Mouse (Mus musculus) cortical plate, adult 2 months (tissue): ENCODE data around the gene 1700092M07Rik.
"Not testable (repeated sequence)": the region's sequence is repeated elsewhere in the genome, so short reads cannot be mapped to it uniquely, and the experiment has no call there.

ENCODE experiments used
- CTCF ChIP-seq: fragments of 200-500 bp; IDR thresholded peaks from 2 replicates; pipeline ENCODE4 v1.5.1; 2011; ENCODE audit warnings: mild to moderate bottlenecking, control low read depth, low read length; ENCODE audit not compliant: insufficient read depth; ENCODE audit errors: extremely low read depth
- POLR2A ChIP-seq: fragments of 200-500 bp; IDR thresholded peaks from 2 replicates; pipeline ENCODE4 v1.6.1; 2011; ENCODE audit warnings: mild to moderate bottlenecking, low read length, control low read depth; ENCODE audit not compliant: insufficient read depth; ENCODE audit errors: extremely low read depth

GRCm38 (mm10) chr19:8728335-8729099 lies 12.0 kb upstream of the 1700092M07Rik start:
- not testable (repeated sequence) for TF ChIP-seq CTCF, POLR2A
